Mouse (Mus musculus): ENCODE measurements around the gene Thbs3. TPM values are rescaled to one million over a fixed set of nuclear protein-coding genes. Genes with fewer than 3 reads are reported as not detected.
A peak's percentile ranks its signal among the peaks of the same experiment; 100 is the strongest.

Gene Thbs3
- 0.38 TPM in 1 of 2 replicates, not detected in the other for total RNA-seq (2017)

- ATAC-seq (replicated peaks in 1 of 2; ENCODE audit: insufficient read depth in 1 of 2, low FRiP score in 2 of 2, low TSS enrichment in 1 of 2, low read depth in 1 of 2, poor library complexity in 2 of 2, severe bottlenecking in 2 of 2) = no peak
Measured at GRCm38 (mm10) chr3:89214681-89215411, at the start of gene Thbs3. TSS of gene Thbs3 (plus strand) at chr3:89215180.

GRCm38 (mm10) chr3:89165268-89165870 is 49.6 kb upstream of the Thbs3 start:
- no peak for ATAC-seq (replicated peaks in 1 of 2; ENCODE audit: insufficient read depth in 1 of 2, low FRiP score in 2 of 2, low TSS enrichment in 1 of 2, low read depth in 1 of 2, poor library complexity in 2 of 2, severe bottlenecking in 2 of 2)

- ATAC-seq (replicated peaks in 1 of 2; ENCODE audit: insufficient read depth in 1 of 2, low FRiP score in 2 of 2, low TSS enrichment in 1 of 2, low read depth in 1 of 2, poor library complexity in 2 of 2, severe bottlenecking in 2 of 2) = no peak
Measured at GRCm38 (mm10) chr3:89166945-89167344, 48.0 kb upstream of the Thbs3 start.

- ATAC-seq (replicated peaks in 1 of 2; ENCODE audit: insufficient read depth in 1 of 2, low FRiP score in 2 of 2, low TSS enrichment in 1 of 2, low read depth in 1 of 2, poor library complexity in 2 of 2, severe bottlenecking in 2 of 2) = no peak
Measured at GRCm38 (mm10) chr3:89174844-89175243, 40.1 kb upstream of the Thbs3 start.

- ATAC-seq (replicated peaks in 1 of 2; ENCODE audit: insufficient read depth in 1 of 2, low FRiP score in 2 of 2, low TSS enrichment in 1 of 2, low read depth in 1 of 2, poor library complexity in 2 of 2, severe bottlenecking in 2 of 2) = no peak
Measured at GRCm38 (mm10) chr3:89175544-89175943, 39.4 kb upstream of the Thbs3 start.

- ATAC-seq (replicated peaks in 1 of 2; ENCODE audit: insufficient read depth in 1 of 2, low FRiP score in 2 of 2, low TSS enrichment in 1 of 2, low read depth in 1 of 2, poor library complexity in 2 of 2, severe bottlenecking in 2 of 2) = no peak
Measured at GRCm38 (mm10) chr3:89176421-89176820, 38.6 kb upstream of the Thbs3 start.

GRCm38 (mm10) chr3:89177242-89178106 is 37.5 kb upstream of the Thbs3 start, which contains the start of gene Scamp3:
TSS of gene Scamp3 (plus strand) at chr3:89177473.
- peak; percentile 91 to 92 for ATAC-seq (replicated peaks in 1 of 2; ENCODE audit: insufficient read depth in 1 of 2, low FRiP score in 2 of 2, low TSS enrichment in 1 of 2, low read depth in 1 of 2, poor library complexity in 2 of 2, severe bottlenecking in 2 of 2)

GRCm38 (mm10) chr3:89178107-89178385 is 36.9 kb upstream of the Thbs3 start:
- ATAC-seq (replicated peaks in 1 of 2; ENCODE audit: insufficient read depth in 1 of 2, low FRiP score in 2 of 2, low TSS enrichment in 1 of 2, low read depth in 1 of 2, poor library complexity in 2 of 2, severe bottlenecking in 2 of 2) = no peak

- ATAC-seq (replicated peaks in 1 of 2; ENCODE audit: insufficient read depth in 1 of 2, low FRiP score in 2 of 2, low TSS enrichment in 1 of 2, low read depth in 1 of 2, poor library complexity in 2 of 2, severe bottlenecking in 2 of 2) = no peak
Measured at GRCm38 (mm10) chr3:89179056-89179455, 35.9 kb upstream of the Thbs3 start.

GRCm38 (mm10) chr3:89181749-89182500 is 33.1 kb upstream of the Thbs3 start:
- ATAC-seq (replicated peaks in 1 of 2; ENCODE audit: insufficient read depth in 1 of 2, low FRiP score in 2 of 2, low TSS enrichment in 1 of 2, low read depth in 1 of 2, poor library complexity in 2 of 2, severe bottlenecking in 2 of 2) = no peak

- no peak for ATAC-seq (replicated peaks in 1 of 2; ENCODE audit: insufficient read depth in 1 of 2, low FRiP score in 2 of 2, low TSS enrichment in 1 of 2, low read depth in 1 of 2, poor library complexity in 2 of 2, severe bottlenecking in 2 of 2)
Measured at GRCm38 (mm10) chr3:89182531-89183057, 32.4 kb upstream of the Thbs3 start.

- ATAC-seq (replicated peaks in 1 of 2; ENCODE audit: insufficient read depth in 1 of 2, low FRiP score in 2 of 2, low TSS enrichment in 1 of 2, low read depth in 1 of 2, poor library complexity in 2 of 2, severe bottlenecking in 2 of 2) = peak; percentile 87 to 93
Measured at GRCm38 (mm10) chr3:89183058-89183958, 31.7 kb upstream of the Thbs3 start, which contains the start of gene Fam189b. TSS of gene Fam189b (plus strand) at chr3:89183143.

GRCm38 (mm10) chr3:89183959-89184315 is 31.0 kb upstream of the Thbs3 start:
- ATAC-seq (replicated peaks in 1 of 2; ENCODE audit: insufficient read depth in 1 of 2, low FRiP score in 2 of 2, low TSS enrichment in 1 of 2, low read depth in 1 of 2, poor library complexity in 2 of 2, severe bottlenecking in 2 of 2) = no peak

- no peak for ATAC-seq (replicated peaks in 1 of 2; ENCODE audit: insufficient read depth in 1 of 2, low FRiP score in 2 of 2, low TSS enrichment in 1 of 2, low read depth in 1 of 2, poor library complexity in 2 of 2, severe bottlenecking in 2 of 2)
Measured at GRCm38 (mm10) chr3:89187197-89187596, 27.8 kb upstream of the Thbs3 start.

- no peak for ATAC-seq (replicated peaks in 1 of 2; ENCODE audit: insufficient read depth in 1 of 2, low FRiP score in 2 of 2, low TSS enrichment in 1 of 2, low read depth in 1 of 2, poor library complexity in 2 of 2, severe bottlenecking in 2 of 2)
Measured at GRCm38 (mm10) chr3:89187690-89188477, 27.1 kb upstream of the Thbs3 start.

GRCm38 (mm10) chr3:89188478-89188875 is 26.5 kb upstream of the Thbs3 start:
- ATAC-seq (replicated peaks in 1 of 2; ENCODE audit: insufficient read depth in 1 of 2, low FRiP score in 2 of 2, low TSS enrichment in 1 of 2, low read depth in 1 of 2, poor library complexity in 2 of 2, severe bottlenecking in 2 of 2) = no peak

Measured in hematopoietic stem cell, adult 5-6 weeks (primary cell).